Mouse (Mus musculus): ENCODE results near the gene Rmdn3.

Rmdn3 gene

GRCm38 (mm10) chr2:119166901-119167865 is 10.3 kb upstream of the Rmdn3 start, which contains the start of gene Gchfr:
Gene Gchfr (plus strand): TSS chr2:119167773.
- DNase-seq: peak; percentile 36 to 39

GRCm38 (mm10) chr2:119165401-119165800 is 8.6 kb upstream of the Rmdn3 start:
- no peak for DNase-seq

GRCm38 (mm10) chr2:119163999-119164398 is 7.2 kb upstream of the Rmdn3 start:
- DNase-seq: no peak

- DNase-seq: no peak
Observed at GRCm38 (mm10) chr2:119163135-119163534, 6.3 kb upstream of the Rmdn3 start.

- DNase-seq: no peak
Observed at GRCm38 (mm10) chr2:119161247-119161646, 4.4 kb upstream of the Rmdn3 start.

GRCm38 (mm10) chr2:119157836-119158235 is 1.0 kb upstream of the Rmdn3 start:
- no peak for DNase-seq

- no peak for DNase-seq
Observed at GRCm38 (mm10) chr2:119156081-119156680, 653 bp downstream of the Rmdn3 start.

GRCm38 (mm10) chr2:119155388-119155787 is 1.4 kb downstream of the Rmdn3 start:
- no peak for DNase-seq

- DNase-seq: no peak
Observed at GRCm38 (mm10) chr2:119154683-119155082, 2.2 kb downstream of the Rmdn3 start.

GRCm38 (mm10) chr2:119152255-119152654 is 4.6 kb downstream of the Rmdn3 start:
- no peak for DNase-seq

GRCm38 (mm10) chr2:119147775-119148174 is 9.1 kb downstream of the Rmdn3 start:
- no peak for DNase-seq

GRCm38 (mm10) chr2:119147160-119147678 is 9.6 kb downstream of the Rmdn3 start:
- DNase-seq: no peak

- DNase-seq: no peak
Observed at GRCm38 (mm10) chr2:119146435-119146834, 10.4 kb downstream of the Rmdn3 start.

- DNase-seq: peak; percentile 30 to 41
Observed at GRCm38 (mm10) chr2:119145199-119145598, 11.6 kb downstream of the Rmdn3 start.

GRCm38 (mm10) chr2:119136346-119136898 is 20.4 kb downstream of the Rmdn3 start:
- DNase-seq: no peak

GRCm38 (mm10) chr2:119113121-119113925 is 43.5 kb downstream of the Rmdn3 start:
- DNase-seq: no peak

- peak; percentile 85 to 88 for DNase-seq
Observed at GRCm38 (mm10) chr2:119112438-119113112, 44.3 kb downstream of the Rmdn3 start, which contains the start of gene Rad51. Gene Rad51 (plus strand): TSS chr2:119112793.

GRCm38 (mm10) chr2:119111060-119111459 is 45.8 kb downstream of the Rmdn3 start:
- DNase-seq: no peak

GRCm38 (mm10) chr2:119108554-119108953 is 48.3 kb downstream of the Rmdn3 start:
- peak in 1 of 2 experiments; percentile 9 for DNase-seq

GRCm38 (mm10) chr2:119106583-119106982 is 50.3 kb downstream of the Rmdn3 start:
- no peak for DNase-seq

- DNase-seq: no peak
Observed at GRCm38 (mm10) chr2:119101552-119101951, 55.3 kb downstream of the Rmdn3 start.
